Mouse (Mus musculus) lung, embryonic 14.5 days (tissue): Measurements from ENCODE around the gene Qdpr. TPM values are rescaled to one million over a fixed set of nuclear protein-coding genes. Genes with fewer than 3 reads are reported as not detected.

Experiments
- ATAC-seq: fragments of 200-750 bp; cut with Nextera tagmentation; 2 replicates; pipeline ENCODE4 v1.8.0; 2017; ENCODE audit warnings: mild to moderate bottlenecking, moderate TSS enrichment, moderate library complexity; ENCODE audit not compliant: insufficient read depth
- DNase-seq: peaks from one replicate; pipeline ENCODE4 v3.0.0-alpha.2; 2015
- H3K27ac ChIP-seq: fragments of 300-500 bp; sonication (generic); 2 replicates; pipeline ENCODE4 v1.5.1; 2014; ENCODE audit warnings: low read depth, mild to moderate bottlenecking, moderate library complexity
- H3K27me3 ChIP-seq: fragments of 300-500 bp; sonication (generic); 2 replicates; pipeline ENCODE4 v1.6.1; 2014; ENCODE audit warnings: low read length, control low read depth; ENCODE audit not compliant: insufficient read depth
- H3K36me3 ChIP-seq: fragments of 300-500 bp; sonication (generic); 2 replicates; pipeline ENCODE4 v1.6.1; 2014; ENCODE audit warnings: control low read depth; ENCODE audit not compliant: insufficient read depth
- H3K4me1 ChIP-seq: fragments of 300-500 bp; sonication (generic); 2 replicates; pipeline ENCODE4 v1.6.1; 2014; ENCODE audit warnings: antibody characterized with exemption, control low read depth; ENCODE audit not compliant: insufficient read depth
- H3K4me2 ChIP-seq: fragments of 300-500 bp; sonication (generic); 2 replicates; pipeline ENCODE4 v1.6.1; 2014; ENCODE audit warnings: mild to moderate bottlenecking
- H3K4me3 ChIP-seq: fragments of 300-500 bp; sonication (generic); 2 replicates; pipeline ENCODE4 v1.5.1; 2014; ENCODE audit warnings: low read depth, low read length
- H3K9ac ChIP-seq: fragments of 300-500 bp; sonication (generic); 2 replicates; pipeline ENCODE4 v1.6.1; 2014
- H3K9me3 ChIP-seq: fragments of 300-500 bp; sonication (generic); 2 replicates; pipeline ENCODE4 v1.6.1; 2016; ENCODE audit warnings: low read depth, low read length, control low read depth
- CTCF ChIP-seq: IDR thresholded peaks from 2 replicates; pipeline ENCODE4 v1.5.1; 2016; ENCODE audit warnings: antibody characterized with exemption, low read depth
- WGBS: fragments of 180-500 bp; shearing (Covaris S2); extraction: QIAGEN DNeasy Blood & Tissue Kit; methylation state at CpG from one replicate; pipeline ENCODE4 v1.1.7; 2014; 5-methylcytosine and 5-hydroxymethylcytosine counted together
- polyA plus RNA-seq: library from polyadenylated mRNA; unstranded; fragments of >200 nt; fragmentation: Nextera tagmentation; extraction: Ambion mirVana; gene quantifications from 2 replicates; pipeline ENCODE4 v1.2.1, GENCODE M21; 2014

The Qdpr gene
- polyA plus RNA-seq, 1 experiment from 2014 or later: 122 TPM

GRCm38 (mm10) chr5:45421881-45422844 is 27.9 kb downstream of the Qdpr start:
- Histone ChIP-seq H3K27me3 (no peaks in the 10 kb centered on the region), H3K36me3 (no peaks in the 10 kb centered on the region), H3K4me3 (no peak overlapping the region), H3K9me3 (no peaks in the 10 kb centered on the region), H3K4me1 (no peaks in the 10 kb centered on the region), H3K9ac (no peak overlapping the region), H3K27ac (no peak overlapping the region), H3K4me2 (no peak overlapping the region)
- ATAC-seq (0 out of 2 replicates have a peak, but pooled peaks have one; percentile 48), DNase-seq (peak; percentile 23)
- no peak for TF ChIP-seq CTCF
- 34% methylated on average over 12 of the region's 12 CpGs for WGBS

DNA sequence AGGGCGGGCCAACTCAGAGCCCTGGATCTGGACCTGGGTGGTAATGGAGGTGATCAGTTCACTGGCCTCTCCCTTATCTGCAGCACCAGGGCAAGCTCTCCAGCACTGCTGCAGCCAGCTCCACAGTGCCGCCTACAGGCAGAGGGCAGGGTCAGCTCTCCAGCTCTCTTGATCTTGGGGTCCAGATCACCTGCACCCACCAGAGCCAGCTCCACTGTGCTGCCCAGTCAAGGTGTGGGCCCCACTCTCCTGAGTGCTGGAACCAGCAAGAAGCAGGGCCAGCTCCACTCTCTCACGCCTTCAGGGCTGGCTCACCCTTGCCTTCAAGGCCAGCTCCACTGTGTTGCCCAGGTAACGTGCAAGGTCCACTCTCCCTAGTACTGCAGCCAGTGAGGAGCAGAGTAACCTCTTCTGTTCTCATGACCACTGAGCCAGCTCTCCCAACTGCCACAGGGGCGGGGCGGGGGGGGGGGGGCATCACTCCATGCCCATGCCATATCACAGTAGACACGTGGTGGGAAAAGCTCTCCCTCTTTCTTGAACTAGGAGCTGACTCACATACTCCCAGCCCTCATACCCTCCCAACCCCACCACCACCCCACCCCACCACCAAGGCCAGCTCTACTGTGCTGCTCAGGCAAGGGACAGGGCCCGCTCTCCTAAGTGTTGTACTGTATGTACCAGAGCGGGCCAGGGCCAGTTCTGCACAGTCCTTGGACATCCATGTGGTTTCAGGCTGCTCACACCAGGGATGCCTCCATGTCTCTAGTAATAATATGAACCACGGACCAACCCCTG is 30.0 kb downstream of the Qdpr start:
- Histone ChIP-seq H3K9ac (no peak overlapping the region), H3K27ac (no peak overlapping the region), H3K4me2 (no peak overlapping the region), H3K4me3 (no peak overlapping the region), H3K36me3 (no peaks in the 10 kb centered on the region), H3K27me3 (no peaks in the 10 kb centered on the region), H3K4me1 (no peaks in the 10 kb centered on the region), H3K9me3 (no peaks in the 10 kb centered on the region)
- peak; percentile 66 for TF ChIP-seq CTCF
- 69% methylated on average over 10 of the region's 10 CpGs for WGBS
- ATAC-seq (no peak), DNase-seq (peak; percentile 31)

DNA sequence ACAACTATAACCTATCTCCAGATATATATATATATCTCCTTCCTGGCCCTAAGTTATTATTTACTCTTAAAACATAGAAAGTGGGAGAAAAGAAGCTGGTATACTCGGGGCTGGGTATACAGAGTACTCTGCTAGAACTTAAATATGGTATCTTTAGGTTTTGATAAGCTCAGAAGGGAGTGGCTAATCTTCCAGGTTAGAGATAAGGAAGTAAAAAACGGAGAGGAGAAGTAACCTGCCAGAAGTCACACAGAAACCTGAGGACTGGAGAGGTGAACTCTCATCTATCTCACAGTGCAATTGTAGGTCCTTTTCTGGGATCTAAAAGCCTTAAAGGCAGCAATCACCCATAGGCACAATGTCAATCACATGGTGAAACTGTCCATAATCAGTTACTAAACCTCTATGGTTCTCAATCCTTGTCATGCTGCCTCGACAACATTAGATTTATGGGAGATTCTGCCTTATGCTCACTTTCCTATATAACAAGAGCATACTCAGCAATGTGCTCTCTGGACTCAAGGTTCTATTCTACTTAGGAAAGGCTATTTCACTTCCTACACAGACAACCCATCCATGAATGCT is 32.1 kb downstream of the Qdpr start:
- TF ChIP-seq CTCF: no peak
- Histone ChIP-seq H3K4me1 (no peaks in the 10 kb centered on the region), H3K36me3 (no peaks in the 10 kb centered on the region), H3K9ac (no peak overlapping the region), H3K27ac (no peak overlapping the region), H3K4me2 (no peak overlapping the region), H3K27me3 (no peaks in the 10 kb centered on the region), H3K9me3 (no peaks in the 10 kb centered on the region), H3K4me3 (no peak overlapping the region)
- ATAC-seq: no peak
- no peak for DNase-seq
- 59% methylated on average over 3 of the region's 3 CpGs for WGBS

GRCm38 (mm10) chr5:45416478-45416877 is 33.6 kb downstream of the Qdpr start:
- Histone ChIP-seq H3K4me1 (no peaks in the 10 kb centered on the region), H3K9ac (no peak overlapping the region), H3K4me3 (no peak overlapping the region), H3K27ac (no peak overlapping the region), H3K4me2 (no peak overlapping the region), H3K36me3 (no peaks in the 10 kb centered on the region), H3K27me3 (no peaks in the 10 kb centered on the region), H3K9me3 (no peaks in the 10 kb centered on the region)
- ATAC-seq (no peak), DNase-seq (no peak)
- no peak for TF ChIP-seq CTCF
- 74% methylated on average over 3 of the region's 3 CpGs for whole genome bisulfite sequencing

DNA sequence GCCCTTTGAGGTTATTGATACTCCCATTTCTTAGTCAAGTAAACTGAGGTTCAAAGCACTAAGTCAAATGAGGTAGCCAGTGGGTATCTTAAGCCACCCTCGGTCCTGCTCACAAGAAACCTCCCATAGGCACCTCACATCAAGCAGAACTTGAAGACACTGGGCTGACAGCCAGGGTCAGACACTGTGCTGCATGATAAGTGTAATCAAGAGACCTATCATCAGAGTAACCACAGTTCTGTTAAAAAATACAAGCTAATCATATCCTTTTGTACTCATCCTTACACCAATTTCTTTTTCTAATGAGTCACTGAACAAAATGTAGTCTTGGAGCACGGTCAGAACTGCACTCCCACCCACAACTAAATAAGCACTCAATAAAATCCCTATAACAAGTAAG is 43.9 kb downstream of the Qdpr start:
- Histone ChIP-seq H3K36me3 (no peaks in the 10 kb centered on the region), H3K4me2 (no peak overlapping the region), H3K9ac (no peak overlapping the region), H3K9me3 (no peaks in the 10 kb centered on the region), H3K27me3 (no peaks in the 10 kb centered on the region), H3K4me1 (no peaks in the 10 kb centered on the region), H3K27ac (no peak overlapping the region), H3K4me3 (no peak overlapping the region)
- 70% methylated on average over 2 of the region's 2 CpGs for WGBS
- DNase-seq (no peak), ATAC-seq (no peak)
- no peak for TF ChIP-seq CTCF

DNA sequence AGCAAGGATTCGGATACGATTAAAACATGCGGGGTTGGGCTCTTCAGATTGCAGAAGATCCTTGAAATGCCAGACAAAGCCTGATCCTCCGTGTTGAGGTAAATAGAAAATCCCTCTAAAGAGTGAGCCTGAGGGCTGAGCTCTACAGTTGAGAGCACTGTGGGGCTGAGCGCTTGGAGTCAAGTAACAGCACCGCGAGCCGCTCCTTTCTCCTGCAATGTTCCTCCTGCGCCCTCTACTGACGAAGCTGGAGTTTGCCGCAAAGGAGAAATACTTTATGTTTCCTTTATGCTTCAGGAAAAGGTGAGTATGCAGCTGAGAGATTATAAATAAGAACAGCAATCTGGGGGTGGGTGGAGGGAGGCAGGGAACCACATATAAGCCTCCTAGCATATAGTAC is 47.4 kb downstream of the Qdpr start:
- no peak overlapping the region for H3K4me3 ChIP-seq
- ATAC-seq: peak; percentile 79; the same call in 1 of the 2 replicates
- H3K4me2 ChIP-seq: no peak overlapping the region
- no peaks in the 10 kb centered on the region for H3K36me3 ChIP-seq
- WGBS: 16% methylated on average over 11 of the region's 11 CpGs
- DNase-seq: peak; percentile 89
- no peaks in the 10 kb centered on the region for H3K27me3 ChIP-seq
- no peaks in the 10 kb centered on the region for H3K4me1 ChIP-seq
- TF ChIP-seq CTCF: peak; percentile 97
- no peak overlapping the region for H3K27ac ChIP-seq
- no peak overlapping the region for H3K9ac ChIP-seq
- no peaks in the 10 kb centered on the region for H3K9me3 ChIP-seq
